Mouse (Mus musculus): Measurements from ENCODE around the gene Smarcd3. TPM values are rescaled to one million over a fixed set of nuclear protein-coding genes. Genes with fewer than 3 reads are reported as not detected.

Smarcd3 gene
- polyA plus RNA-seq, 1 experiment from 2014 or later, result 78.4 TPM

- H3K36me3 ChIP-seq (ENCODE audit: control insufficient read depth, insufficient read depth, low read length), result no peaks in the 10 kb centered on the region
- no peaks in the 10 kb centered on the region for H3K9me3 ChIP-seq (ENCODE audit: control insufficient read depth, low read length)
- ATAC-seq (ENCODE audit: insufficient number of reproducible peaks, insufficient read depth, low FRiP score, low read depth), result peak; percentile 77
- peak overlapping the region; percentile 70 to 88 for H3K4me3 ChIP-seq (ENCODE audit: control insufficient read depth in 1 of 2, insufficient read depth in 1 of 2, low read depth in 1 of 2, low read length in 2 of 2)
- peak overlapping the region; percentile 95 for H3K9ac ChIP-seq (ENCODE audit: low read length)
- no peaks in the 10 kb centered on the region for H3K27me3 ChIP-seq (ENCODE audit: control insufficient read depth, insufficient read depth, low read length)
- peaks cover 40 to 57% of the 10 kb centered on the region in 2 experiments for H3K4me1 ChIP-seq (ENCODE audit: control insufficient read depth in 2 of 2, insufficient read depth in 2 of 2, low read length in 2 of 2)
- under 1% methylated on average over 45 of the region's 46 CpGs for WGBS
- H3K27ac ChIP-seq (replicated peaks in 1 of 2; ENCODE audit: control insufficient read depth in 1 of 2, insufficient read depth in 1 of 2, low read depth in 2 of 2, low read length in 2 of 2), result peak overlapping the region; percentile 93 to 100
- H3K4me2 ChIP-seq (ENCODE audit: low read length), result peak overlapping the region; percentile 91
Observed at GRCm38 (mm10) chr5:24604656-24605100, 19.5 kb downstream of the Smarcd3 start.

DNA sequence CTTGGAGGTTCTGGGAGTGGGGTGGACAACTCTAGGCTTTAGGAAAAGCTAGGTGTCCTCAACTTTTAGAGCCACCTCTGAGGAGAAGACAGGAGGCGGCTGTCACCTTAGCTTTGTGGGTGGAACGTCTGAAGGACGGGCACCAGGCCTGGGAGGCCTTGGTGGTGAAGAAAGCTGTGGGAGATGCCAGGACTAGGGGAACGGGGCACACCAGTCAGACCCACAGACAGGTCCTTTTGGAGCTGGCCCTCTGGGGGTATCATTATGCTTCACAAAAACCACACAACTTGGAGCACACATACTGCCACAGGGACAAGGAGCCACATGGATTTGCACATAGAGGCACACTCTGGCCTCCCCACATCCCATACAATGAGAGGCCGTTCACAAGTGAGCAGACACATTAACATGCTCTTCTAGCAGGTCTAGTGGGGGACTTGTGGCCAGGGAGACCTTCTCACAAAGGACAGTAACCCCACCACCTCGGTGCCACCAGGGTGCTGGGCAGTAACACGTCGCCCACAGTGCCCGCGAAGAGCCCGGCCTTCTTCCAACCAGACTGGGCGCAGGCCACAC, 20.0 kb downstream of the Smarcd3 start:
- H3K27ac ChIP-seq (replicated peaks in 1 of 2; ENCODE audit: control insufficient read depth in 1 of 2, insufficient read depth in 1 of 2, low read depth in 2 of 2, low read length in 2 of 2), result peak overlapping the region; percentile 93 to 100
- no peaks in the 10 kb centered on the region for H3K27me3 ChIP-seq (ENCODE audit: control insufficient read depth, insufficient read depth, low read length)
- peaks cover 38 to 57% of the 10 kb centered on the region in 2 experiments for H3K4me1 ChIP-seq (ENCODE audit: control insufficient read depth in 2 of 2, insufficient read depth in 2 of 2, low read length in 2 of 2)
- WGBS, result 14% methylated on average over 12 of the region's 12 CpGs
- no peaks in the 10 kb centered on the region for H3K9me3 ChIP-seq (ENCODE audit: control insufficient read depth, low read length)
- peak overlapping the region; percentile 91 for H3K4me2 ChIP-seq (ENCODE audit: low read length)
- H3K36me3 ChIP-seq (ENCODE audit: control insufficient read depth, insufficient read depth, low read length), result no peaks in the 10 kb centered on the region
- peak overlapping the region; percentile 70 to 88 for H3K4me3 ChIP-seq (ENCODE audit: control insufficient read depth in 1 of 2, insufficient read depth in 1 of 2, low read depth in 1 of 2, low read length in 2 of 2)
- no peak for ATAC-seq (ENCODE audit: insufficient number of reproducible peaks, insufficient read depth, low FRiP score, low read depth)
- H3K9ac ChIP-seq (ENCODE audit: low read length), result peak overlapping the region; percentile 95

DNA sequence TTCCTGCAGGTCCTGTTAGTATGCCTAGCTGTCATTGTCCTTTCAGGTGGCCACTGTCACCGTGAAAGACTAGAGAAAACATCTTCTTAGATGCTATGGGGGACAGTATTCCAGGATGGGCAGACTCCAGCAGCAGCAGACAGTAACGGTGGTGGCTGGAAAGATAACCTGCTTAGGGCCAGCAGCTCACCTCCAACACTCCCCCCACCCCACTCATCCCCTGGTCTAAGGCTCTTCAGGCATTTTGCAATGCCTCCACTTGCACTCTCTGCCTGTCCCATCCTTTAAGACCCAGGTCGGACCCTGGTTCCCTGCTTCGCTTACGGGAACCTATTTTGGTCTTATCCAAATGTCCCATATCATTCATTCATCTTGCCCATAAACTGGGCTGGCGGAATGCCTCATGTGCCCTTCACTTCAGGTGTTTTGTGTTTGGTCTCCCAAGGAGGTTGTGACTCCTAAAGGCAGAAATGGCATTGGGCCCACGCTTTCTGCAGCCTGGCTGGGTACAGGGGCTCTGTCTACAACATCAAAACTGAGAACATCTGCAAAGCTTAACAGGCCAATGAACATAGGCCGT, 20.7 kb downstream of the Smarcd3 start:
- Histone ChIP-seq H3K9me3 (ENCODE audit: control insufficient read depth, low read length) (no peaks in the 10 kb centered on the region), H3K36me3 (ENCODE audit: control insufficient read depth, insufficient read depth, low read length) (no peaks in the 10 kb centered on the region), H3K27me3 (ENCODE audit: control insufficient read depth, insufficient read depth, low read length) (no peaks in the 10 kb centered on the region), H3K4me3 (ENCODE audit: control insufficient read depth in 1 of 2, insufficient read depth in 1 of 2, low read depth in 1 of 2, low read length in 2 of 2) (peak overlapping the region in 1 of 2 experiments; percentile 84; a peak in 1 of 4 replicates), H3K27ac (replicated peaks in 1 of 2; ENCODE audit: control insufficient read depth in 1 of 2, insufficient read depth in 1 of 2, low read depth in 2 of 2, low read length in 2 of 2) (peak overlapping the region; percentile 93 to 100), H3K9ac (ENCODE audit: low read length) (peak overlapping the region; percentile 95), H3K4me1 (ENCODE audit: control insufficient read depth in 2 of 2, insufficient read depth in 2 of 2, low read length in 2 of 2) (peaks cover 41 to 58% of the 10 kb centered on the region in 2 experiments), H3K4me2 (ENCODE audit: low read length) (peak overlapping the region; percentile 91)
- no peak for ATAC-seq (ENCODE audit: insufficient number of reproducible peaks, insufficient read depth, low FRiP score, low read depth)
- 51% methylated on average over 8 of the region's 8 CpGs for WGBS

DNA sequence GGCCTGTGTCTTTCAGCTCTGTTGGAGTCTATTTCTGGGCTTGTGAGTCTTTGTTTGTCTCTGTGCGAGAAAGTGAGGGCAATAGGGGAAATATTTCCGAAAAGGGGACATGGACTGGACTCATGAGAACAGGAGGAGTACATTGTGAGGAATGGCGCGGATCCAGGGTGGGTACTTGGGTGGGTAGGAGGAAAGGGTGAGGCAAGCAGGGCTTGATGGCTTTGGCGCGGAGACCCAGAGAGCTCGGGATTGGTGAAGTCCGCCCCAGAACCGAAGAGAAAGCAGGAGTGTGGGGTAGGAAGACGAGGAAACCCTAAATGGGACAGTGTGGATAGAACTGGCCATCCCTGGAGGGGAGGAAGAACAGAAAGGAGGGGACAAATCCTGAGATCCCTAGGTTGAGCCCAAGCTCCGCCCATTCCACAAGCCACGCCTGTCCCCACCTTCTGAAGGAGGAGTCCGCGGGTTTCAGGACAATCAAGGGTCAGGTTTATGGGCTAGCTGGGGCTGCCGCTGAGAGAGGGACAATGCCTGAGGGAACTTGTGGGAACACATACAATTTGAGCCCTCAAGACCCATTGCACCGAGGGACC, 21.4 kb downstream of the Smarcd3 start:
- Histone ChIP-seq H3K4me1 (ENCODE audit: control insufficient read depth in 2 of 2, insufficient read depth in 2 of 2, low read length in 2 of 2) (peaks cover 47 to 65% of the 10 kb centered on the region in 2 experiments), H3K27me3 (ENCODE audit: control insufficient read depth, insufficient read depth, low read length) (no peaks in the 10 kb centered on the region), H3K4me2 (ENCODE audit: low read length) (peak overlapping the region; percentile 91), H3K9me3 (ENCODE audit: control insufficient read depth, low read length) (no peaks in the 10 kb centered on the region), H3K4me3 (ENCODE audit: control insufficient read depth in 1 of 2, insufficient read depth in 1 of 2, low read depth in 1 of 2, low read length in 2 of 2) (peak overlapping the region; percentile 71 to 84), H3K36me3 (ENCODE audit: control insufficient read depth, insufficient read depth, low read length) (no peaks in the 10 kb centered on the region), H3K27ac (replicated peaks in 1 of 2; ENCODE audit: control insufficient read depth in 1 of 2, insufficient read depth in 1 of 2, low read depth in 2 of 2, low read length in 2 of 2) (peak overlapping the region; percentile 99 to 100), H3K9ac (ENCODE audit: low read length) (peak overlapping the region; percentile 95)
- ATAC-seq (ENCODE audit: insufficient number of reproducible peaks, insufficient read depth, low FRiP score, low read depth), result peak; percentile 49
- WGBS, result 2% methylated on average over 16 of the region's 16 CpGs

- Histone ChIP-seq H3K4me1 (ENCODE audit: control insufficient read depth in 2 of 2, insufficient read depth in 2 of 2, low read length in 2 of 2) (peaks cover 49 to 66% of the 10 kb centered on the region in 2 experiments), H3K36me3 (ENCODE audit: control insufficient read depth, insufficient read depth, low read length) (no peaks in the 10 kb centered on the region), H3K27me3 (ENCODE audit: control insufficient read depth, insufficient read depth, low read length) (no peaks in the 10 kb centered on the region), H3K9me3 (ENCODE audit: control insufficient read depth, low read length) (no peaks in the 10 kb centered on the region), H3K4me2 (ENCODE audit: low read length) (peak overlapping the region; percentile 91), H3K4me3 (ENCODE audit: control insufficient read depth in 1 of 2, insufficient read depth in 1 of 2, low read depth in 1 of 2, low read length in 2 of 2) (peak overlapping the region; percentile 71 to 84), H3K27ac (replicated peaks in 1 of 2; ENCODE audit: control insufficient read depth in 1 of 2, insufficient read depth in 1 of 2, low read depth in 2 of 2, low read length in 2 of 2) (peak overlapping the region; percentile 99 to 100), H3K9ac (ENCODE audit: low read length) (peak overlapping the region; percentile 95)
- WGBS, result under 1% methylated on average over 73 of the region's 73 CpGs
- peak; percentile 70 for ATAC-seq (ENCODE audit: insufficient number of reproducible peaks, insufficient read depth, low FRiP score, low read depth)
Observed at GRCm38 (mm10) chr5:24601911-24602750, 22.1 kb downstream of the Smarcd3 start.

GRCm38 (mm10) chr5:24601071-24601835, 23.0 kb downstream of the Smarcd3 start:
- peak overlapping the region; percentile 95 for H3K9ac ChIP-seq (ENCODE audit: low read length)
- peaks cover 48 to 61% of the 10 kb centered on the region in 2 experiments for H3K4me1 ChIP-seq (ENCODE audit: control insufficient read depth in 2 of 2, insufficient read depth in 2 of 2, low read length in 2 of 2)
- H3K4me2 ChIP-seq (ENCODE audit: low read length), result peak overlapping the region; percentile 91
- H3K4me3 ChIP-seq (ENCODE audit: control insufficient read depth in 1 of 2, insufficient read depth in 1 of 2, low read depth in 1 of 2, low read length in 2 of 2), result peak overlapping the region; percentile 71 to 84
- H3K27ac ChIP-seq (replicated peaks in 1 of 2; ENCODE audit: control insufficient read depth in 1 of 2, insufficient read depth in 1 of 2, low read depth in 2 of 2, low read length in 2 of 2), result peak overlapping the region; percentile 99 to 100
- no peak for ATAC-seq (ENCODE audit: insufficient number of reproducible peaks, insufficient read depth, low FRiP score, low read depth)
- WGBS, result under 1% methylated on average over 33 of the region's 33 CpGs
- peaks cover 5% of the 10 kb centered on the region for H3K36me3 ChIP-seq (ENCODE audit: control insufficient read depth, insufficient read depth, low read length)
- no peaks in the 10 kb centered on the region for H3K27me3 ChIP-seq (ENCODE audit: control insufficient read depth, insufficient read depth, low read length)
- no peaks in the 10 kb centered on the region for H3K9me3 ChIP-seq (ENCODE audit: control insufficient read depth, low read length)
